Mouse (Mus musculus) kidney, postnatal 4 days (tissue): ENCODE data around the gene Nifk.
A peak's percentile ranks its signal among the peaks of the same experiment; 100 is the strongest.

Experiments
- DNase-seq, 2 experiments: peaks; one replicate each; pipeline ENCODE4 v3.0.0; 2021; ENCODE audit warnings: mixed read lengths in 2 of 2

Gene Nifk

DNA sequence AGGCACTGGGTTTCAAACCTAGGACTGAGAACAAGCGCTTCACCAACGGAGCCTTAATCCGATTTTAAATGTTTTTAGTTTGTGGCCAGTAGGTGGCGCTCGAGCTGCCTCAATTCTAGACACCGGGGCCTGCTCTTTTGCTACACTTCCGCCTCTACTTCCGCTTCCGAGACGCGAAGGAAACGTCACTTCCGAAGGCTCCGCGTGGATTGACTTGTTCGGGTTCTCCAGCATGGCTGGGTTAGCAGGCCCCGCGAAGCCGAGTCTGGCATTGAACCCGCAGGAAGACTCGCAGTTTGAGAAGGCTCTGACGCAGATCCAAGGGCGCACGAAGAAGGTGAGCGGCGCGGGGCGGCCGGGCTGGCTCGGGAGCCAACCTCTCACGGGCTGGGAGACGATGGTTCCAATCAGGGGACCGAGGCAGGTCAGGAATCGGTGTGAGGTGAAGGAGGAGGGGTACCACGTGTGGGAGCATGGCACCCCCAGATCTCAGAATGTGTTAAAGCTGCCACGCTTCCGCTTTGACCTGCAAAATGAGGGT, at the start of gene Nifk:
Gene Nifk (plus strand): TSS at position 179 of the 541 bp plus-strand sequence.
- DNase-seq, result peak; percentile 92 to 95

DNA sequence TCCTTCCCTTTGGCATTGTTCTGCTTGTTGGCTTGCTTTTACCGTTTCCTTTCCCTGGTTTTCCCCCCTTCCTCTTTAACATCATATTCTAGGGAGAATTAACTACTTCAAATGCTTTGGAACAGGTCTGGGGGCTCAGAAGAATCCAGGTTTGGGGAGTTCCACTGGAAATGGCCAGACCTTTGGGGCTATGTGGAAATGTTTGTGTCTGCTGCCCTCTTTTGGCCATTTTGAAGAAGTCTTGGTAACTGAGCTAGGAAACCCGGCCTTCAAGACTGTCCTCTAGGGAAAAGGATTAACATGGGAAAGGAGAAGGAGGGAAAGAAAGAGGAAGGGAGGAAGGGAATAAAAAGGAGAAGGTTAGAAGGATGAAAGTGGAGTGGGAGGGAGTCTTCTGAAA, 46.5 kb upstream of the Nifk start:
- peak in 1 of 2 experiments; percentile 15 for DNase-seq

DNA sequence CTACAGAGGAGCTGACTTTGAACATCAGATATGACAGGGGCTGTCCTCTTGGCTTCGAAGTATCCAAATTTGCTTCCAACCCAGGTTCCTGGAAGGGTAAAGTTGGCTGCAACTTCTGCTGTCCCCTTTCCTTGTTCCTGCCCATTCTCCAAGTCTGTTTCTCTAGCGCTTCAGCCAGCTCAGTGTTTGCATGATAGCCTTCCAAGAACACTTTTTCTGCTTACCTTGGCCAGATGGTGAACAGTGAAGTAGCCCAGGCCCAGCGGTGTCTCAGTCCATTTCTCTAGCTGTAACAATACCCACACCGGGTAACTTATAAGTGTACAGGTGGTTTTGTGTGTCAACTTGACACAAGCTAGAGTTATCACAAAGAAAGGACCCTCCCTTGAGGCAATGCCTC, 29.3 kb upstream of the Nifk start:
- no peak for DNase-seq

DNA sequence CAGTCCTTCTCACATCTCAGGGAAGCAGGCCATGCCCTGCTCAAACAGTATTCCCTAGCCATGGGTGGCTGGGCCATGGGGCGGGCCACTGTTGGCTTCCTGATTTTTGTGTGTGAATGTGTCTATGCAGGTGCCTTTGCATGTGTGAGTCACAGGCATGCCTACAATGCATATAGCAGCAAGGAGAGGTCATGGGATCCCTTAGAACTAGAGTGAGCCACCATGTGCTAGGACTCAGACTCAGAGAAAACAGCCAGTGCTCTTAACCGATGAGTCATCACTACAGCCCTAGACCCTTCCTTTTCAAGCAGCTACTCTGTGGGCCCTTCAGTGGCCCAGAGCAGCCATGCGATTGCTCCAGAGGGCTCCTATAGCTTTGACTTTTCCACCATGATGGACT, 27.4 kb upstream of the Nifk start:
- DNase-seq, result no peak

DNA sequence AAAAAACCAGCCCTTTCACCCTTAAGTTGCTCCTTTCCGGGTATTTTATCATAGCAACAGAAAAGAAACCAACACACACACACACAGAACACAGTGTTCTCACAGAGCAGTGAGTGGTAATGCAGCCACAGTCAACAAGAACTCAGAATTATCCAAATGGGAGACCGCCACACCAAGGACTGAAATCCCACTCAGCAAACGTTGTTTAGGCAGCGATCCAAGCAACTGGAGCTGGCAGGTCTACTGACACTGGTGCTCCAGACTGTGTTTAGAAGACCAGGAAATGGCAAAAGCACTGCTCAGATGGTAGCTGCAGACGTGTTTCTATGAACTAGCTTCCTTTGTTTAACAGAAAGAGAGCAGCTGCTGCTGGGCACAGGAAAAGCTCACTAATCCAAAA, 26.8 kb upstream of the Nifk start:
- no peak for DNase-seq

DNA sequence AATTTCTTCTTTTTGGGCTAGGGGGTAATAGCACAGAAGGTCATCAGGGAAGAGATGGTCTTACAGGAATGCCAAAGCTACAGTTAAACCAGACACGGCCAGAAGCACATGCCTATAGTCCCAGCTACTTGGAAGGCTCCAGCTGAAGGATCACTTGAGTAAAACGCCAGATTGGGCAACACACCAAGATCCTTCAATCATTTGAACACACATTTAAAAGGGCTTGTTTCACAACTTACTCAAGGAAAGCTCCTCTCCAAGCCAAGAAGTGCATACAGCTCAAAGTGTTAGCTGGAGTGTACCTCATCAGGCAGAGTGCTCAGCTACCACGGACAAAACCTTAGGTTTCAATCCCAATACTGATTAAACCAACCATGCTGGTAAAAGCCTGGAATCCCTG, 25.0 kb upstream of the Nifk start:
- no peak for DNase-seq

DNA sequence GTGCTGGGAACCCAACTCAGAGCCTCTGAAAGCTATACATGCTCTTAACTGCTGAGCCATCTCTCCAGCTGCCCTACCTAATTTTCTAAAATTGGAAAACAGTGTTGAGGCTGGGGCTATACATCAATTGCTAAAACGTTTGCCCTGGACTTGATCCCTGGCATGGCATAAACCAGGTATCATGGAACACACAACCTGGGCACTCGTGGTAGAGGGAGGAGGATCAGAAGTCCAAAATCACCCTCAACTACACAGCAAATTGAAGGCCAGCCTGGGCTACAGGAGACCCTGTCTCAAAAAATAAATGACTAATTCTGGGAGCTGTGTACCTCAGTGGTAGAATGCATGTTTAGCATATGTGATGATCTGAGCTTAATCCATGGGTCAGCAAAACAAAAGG, 23.9 kb upstream of the Nifk start:
- no peak for DNase-seq

DNA sequence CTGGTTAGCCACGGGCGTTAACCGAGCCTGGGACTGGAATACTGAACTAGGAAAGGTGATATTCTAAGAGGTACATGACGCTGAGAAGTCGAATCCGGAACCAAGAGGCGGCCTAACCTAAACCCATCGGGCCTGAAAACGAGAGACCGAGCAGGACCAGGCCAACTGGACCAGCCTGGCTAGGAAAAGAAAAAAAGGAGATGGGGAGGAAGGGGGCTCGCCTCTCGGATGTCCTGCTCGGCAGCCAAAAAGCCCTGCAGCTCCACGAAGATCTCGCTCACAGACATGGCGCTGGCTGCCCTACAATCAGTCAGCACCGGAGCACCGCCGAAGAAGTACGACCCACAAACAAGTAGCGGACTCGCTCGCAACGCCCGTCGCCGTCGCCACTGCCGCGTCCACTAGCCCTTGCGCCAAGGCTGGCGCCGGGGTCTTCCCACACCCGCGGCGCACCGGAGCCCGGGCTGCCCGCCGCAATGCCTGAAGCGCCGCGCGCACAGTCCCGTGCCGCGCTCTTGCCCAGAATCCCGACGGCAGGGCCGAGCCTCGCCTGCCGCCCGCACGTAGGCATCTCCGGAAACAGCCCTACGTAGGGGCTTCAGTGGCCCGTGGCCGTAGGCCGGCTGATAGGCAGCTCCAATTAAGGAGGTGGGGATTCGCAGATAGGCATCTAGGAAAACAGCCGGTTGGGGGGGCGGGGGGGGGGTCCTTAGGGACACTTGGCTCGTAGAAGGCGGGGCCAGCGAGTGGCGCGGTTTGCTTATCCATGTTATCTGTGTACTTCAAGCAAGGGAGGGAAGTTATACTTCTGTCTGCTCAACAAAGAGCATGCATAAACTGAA, 10.6 kb upstream of the Nifk start:
- DNase-seq, result peak; percentile 88 to 93

DNA sequence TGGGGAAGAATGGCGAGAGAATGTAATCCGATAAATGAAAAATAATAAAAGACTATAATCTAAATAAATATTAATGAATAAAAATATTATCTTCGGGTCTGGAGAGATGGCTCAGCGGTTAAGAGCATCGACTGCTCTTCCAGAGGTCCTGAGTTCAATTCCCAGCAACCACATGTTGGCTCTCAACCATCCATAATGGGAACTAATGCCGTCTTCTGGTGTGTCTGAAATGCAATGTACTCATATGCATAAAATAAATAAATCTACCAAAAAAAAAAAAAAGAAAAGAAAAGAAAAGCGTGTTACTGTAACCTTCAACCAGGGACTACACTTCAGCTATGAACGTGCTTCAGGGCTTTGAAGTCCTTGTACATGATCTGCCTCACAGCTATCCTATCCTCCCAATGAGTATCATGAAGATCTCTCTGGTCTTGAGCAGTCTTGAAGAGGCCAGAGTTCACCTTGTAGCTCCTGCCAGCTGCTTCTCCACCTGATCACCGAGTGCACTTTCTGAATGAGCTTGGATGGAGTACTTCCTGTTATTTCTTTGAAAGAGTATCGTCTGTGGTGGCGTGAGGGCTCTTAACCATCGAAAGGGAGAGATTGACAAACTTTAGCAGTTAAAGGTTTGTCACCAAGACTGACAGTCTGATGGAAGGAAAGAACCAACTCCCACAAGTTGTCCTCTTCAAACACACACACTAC, 9.9 kb upstream of the Nifk start, which contains the start of gene Tsn:
Gene Tsn (minus strand): TSS at position 118 of the 705 bp plus-strand sequence.
- no peak for DNase-seq

DNA sequence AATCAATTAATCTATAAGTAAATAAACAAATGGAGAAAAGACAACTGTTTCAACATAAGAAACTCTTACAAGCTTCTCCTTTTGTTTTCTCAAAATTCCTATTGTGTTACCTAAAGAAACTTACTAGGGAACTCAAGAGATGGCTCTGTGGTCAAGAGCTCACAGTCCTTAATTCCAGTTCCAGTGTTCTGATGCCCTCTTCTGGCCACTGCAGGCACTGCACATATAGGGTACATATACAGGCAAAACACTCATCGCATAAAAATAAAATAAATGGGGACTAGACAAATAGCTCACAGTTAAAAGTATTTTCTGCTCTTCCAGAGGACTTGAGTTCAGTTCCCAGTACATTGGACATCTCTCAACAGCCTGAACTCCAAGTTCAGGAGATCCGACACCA, 943 bp upstream of the Nifk start:
- DNase-seq, result peak; percentile 64 to 65

DNA sequence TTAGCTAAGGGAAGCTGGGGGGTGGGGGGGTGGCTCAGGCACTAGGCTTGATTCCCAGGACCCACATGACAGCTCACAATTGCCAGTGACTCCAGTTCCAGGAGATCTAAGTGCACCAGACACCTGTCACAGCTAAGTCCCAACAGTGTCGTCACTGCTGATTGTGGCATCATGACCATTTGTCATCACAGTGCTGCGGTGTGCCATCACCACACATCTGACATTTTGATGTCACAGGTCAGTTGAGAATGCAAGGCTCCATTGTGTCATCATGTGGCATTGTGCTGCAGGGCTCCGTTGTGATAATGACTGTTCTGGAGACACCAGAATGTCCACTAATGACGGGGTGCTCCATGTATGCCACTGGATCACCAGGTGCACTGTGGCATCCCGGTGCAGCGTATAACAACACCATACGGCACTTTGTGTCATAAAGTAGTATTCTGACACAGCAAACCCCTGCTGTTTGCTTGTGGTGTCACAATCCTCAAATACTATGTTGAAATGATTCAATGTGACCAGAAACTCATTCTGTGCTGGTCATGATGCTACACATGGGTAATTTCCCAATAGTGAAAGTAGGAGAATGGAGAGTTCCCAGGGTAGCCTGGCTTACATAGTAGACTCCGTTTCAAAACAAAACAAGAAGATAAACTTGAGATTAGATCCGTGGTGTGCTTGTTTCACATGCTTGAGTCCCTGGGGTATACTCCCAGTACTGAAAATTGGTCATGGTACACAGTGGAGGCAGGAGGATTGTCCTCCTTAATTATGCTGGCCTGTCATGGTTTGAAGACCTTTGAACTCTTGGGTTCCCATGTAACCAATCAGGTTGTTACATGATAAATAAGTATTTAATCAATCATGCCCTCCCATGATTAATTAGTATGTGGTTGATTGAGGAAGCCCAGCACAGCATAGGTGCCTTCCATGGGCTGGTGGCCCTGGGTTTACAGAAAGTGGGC, 13.4 kb downstream of the Nifk start:
- DNase-seq, result no peak

DNA sequence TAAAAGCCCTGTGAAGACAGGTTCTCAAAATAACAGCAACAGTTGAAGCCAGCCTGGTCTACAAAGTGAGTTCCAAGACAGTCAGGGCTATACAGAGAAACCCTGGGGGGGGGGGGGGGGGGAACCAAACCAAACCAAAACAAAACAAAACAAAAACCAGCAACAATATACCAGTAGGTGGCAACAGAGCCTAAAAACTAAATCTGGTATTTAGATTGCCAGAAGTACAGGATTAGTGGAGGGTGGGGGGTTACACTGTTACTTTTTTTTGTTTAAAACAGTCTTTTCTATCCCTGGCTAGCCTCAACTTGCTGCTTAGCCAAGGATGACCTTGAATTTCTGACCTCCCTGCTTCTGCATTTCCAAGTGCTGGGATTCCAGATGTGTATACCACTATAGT, 14.2 kb downstream of the Nifk start:
- no peak for DNase-seq

DNA sequence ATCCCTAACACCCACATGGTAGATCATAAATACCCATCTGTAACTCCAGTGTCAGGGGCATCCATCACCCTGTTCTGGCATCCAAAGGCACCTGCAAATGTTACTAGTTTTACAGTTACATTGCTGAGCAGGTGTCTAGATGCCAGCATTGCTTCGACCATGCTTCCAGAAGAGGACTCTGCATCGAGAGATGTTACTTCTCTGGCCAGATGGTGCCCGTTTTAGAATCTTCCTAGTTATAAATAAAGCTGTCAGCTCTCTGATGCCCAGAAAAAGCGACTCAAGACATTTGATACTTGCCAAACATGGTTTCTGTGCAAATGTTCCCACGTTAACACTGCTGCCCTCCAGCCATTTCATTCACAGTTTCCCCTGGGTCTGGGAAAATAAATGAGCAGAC, 16.3 kb downstream of the Nifk start:
- no peak for DNase-seq

DNA sequence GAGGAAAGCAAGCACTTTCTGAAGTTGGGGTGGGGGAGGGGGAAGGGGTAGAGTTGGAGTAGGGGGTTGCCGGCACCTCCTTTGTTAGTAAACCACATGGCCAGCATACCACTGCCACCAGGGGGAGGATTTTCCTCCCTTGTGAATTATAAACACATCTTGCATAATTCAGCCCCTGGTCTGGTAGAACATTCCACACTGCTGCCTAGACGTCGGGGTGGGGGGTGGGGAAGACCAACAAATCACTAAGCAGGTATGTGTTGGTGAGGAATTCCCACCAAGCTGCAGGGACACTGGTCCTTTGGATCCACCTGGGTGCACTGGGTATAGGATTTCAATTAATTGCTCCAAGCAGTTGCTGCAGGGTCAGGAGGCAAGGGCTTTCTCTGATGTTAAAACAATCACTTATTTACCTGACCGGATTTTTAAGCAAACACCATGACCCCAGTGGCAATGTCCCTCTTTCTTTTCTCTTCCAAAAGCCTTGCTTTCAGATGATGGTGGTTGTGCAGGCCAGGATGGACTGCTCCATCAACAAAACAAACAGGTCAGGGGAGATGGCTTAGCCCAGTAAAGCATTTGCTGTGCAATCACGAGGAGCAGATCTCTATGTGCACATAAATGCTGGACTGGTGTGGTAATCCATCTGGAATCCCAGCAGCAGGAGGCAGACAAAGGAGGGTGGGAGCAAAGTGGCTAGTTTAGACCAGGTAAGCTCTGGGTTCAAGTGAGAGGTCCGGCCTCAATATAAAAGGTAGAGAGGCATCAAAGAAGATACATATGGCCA, 22.2 kb downstream of the Nifk start:
- peak; percentile 44 to 68 for DNase-seq

DNA sequence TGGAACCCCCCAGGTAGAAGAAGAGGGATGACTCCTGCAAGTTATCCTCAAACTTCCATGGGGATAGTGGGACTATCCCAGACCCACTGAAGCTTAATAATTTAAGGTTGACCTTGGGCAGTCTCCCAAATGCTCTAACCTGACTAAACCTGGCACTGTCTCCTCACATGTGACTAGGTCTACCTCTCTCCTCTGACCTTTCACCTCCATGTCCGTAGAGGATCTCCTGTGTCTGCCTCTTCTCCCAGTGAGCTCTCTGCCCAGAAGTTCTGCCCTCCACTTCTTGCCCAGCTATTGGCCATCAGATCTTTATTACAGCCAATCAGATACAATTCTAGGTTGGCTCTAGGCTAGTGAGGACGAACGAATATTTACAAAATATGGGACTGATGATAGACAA, 28.3 kb downstream of the Nifk start:
- no peak for DNase-seq

DNA sequence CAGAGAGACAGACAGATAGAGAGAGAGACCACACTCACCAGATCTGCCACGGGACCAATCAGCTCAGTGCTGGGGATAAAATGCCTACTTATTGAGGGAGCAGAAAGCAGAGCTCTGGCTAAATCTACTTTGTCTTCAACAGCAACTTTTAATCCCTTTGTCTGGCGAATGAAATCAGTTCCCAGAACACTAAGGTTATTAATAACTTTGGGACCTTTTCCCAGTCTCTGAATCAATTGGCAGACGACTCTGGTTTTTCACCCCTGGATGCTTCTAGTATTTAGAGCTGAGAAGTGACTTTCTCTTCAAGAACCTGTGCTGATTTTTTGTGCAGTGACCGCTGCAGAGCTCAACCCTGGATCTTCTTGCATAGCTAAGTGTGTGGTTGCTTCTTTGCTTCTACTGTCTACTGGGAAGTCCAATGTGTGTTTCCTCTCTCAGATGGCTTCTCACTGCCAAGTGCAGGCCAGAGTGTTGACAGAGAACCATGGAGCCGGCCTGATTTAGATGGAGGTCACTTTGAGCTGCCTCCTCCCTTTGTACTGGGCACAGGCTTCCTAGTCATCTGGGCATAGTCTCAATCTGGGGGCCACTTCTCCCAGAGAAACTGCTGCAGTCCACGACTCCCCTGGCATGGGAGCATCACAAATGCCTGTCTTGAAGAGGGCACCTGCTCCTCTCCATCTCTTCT, 37.6 kb downstream of the Nifk start:
- DNase-seq, result no peak

DNA sequence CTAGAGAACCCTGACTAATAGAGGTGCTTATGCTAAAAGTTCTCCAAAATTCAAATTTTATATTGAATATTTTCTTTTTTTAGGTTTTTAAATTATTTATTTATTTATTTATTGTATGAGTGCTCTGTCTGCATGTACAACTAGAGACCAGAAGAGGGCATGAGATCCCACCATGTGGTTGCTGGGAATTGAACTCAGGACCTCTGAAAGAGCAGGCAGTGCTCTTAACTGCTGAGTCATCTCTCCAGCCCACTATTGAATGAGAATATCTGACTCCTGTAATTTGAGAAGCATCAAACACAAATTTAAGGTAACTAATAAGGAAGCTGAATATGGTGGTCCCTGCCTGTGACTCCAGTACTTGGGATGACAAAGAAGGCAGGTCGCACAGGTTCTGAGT, 46.3 kb downstream of the Nifk start:
- DNase-seq, result peak in 1 of 2 experiments; percentile 13

DNA sequence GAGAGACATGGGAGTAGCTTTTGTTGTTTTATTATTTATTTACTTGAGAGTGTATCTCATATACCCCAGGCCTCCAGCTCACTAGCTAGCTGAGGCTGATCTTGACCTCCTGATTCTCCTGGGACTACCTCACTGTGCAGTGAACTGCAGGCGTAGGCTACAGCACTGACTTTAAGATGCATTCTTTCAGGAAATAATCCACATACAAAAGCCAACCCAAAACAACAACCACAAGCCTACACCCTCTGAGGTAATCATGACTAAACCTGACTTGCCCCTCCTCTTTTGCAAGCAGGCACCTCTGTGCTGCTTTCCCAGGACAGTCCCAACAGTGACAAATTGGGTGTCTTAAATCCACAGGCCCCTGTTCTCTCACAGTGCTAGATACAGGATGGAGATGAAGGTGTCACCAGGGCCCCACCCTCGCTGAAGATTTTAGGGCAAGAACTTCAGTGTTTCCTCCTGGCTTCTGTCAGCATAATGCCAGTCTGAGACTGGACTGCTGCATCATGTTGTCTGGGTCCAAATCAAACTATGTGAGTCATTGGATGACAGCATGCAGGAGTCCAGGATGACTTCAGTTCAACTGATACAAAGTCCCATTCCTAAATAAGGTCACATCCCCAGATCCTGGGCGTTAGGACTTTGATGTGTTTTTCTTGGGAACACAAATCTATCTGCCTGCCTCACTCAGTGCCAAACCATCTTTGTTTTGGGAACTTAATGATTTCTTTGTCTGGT, 47.3 kb downstream of the Nifk start:
- no peak for DNase-seq

DNA sequence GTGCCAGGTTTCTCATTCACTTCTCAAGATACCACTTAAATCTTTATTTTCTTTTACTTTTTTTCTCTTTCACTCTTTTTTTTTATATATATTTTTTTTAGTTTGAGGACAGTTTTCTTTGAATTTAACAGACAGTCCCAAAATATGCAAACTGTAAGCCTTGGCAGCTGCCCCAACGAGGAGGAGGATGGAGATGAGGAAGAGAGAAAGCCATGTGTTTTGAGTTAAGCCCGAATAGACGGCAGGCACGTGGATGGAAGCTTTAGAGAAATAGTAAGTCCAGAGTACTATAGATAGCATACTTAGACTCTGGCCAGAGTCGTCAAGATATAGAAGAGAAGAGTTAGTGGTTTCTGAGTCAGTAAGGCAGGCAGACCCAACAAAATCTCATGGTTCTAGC, 56.1 kb downstream of the Nifk start:
- DNase-seq, result no peak

DNA sequence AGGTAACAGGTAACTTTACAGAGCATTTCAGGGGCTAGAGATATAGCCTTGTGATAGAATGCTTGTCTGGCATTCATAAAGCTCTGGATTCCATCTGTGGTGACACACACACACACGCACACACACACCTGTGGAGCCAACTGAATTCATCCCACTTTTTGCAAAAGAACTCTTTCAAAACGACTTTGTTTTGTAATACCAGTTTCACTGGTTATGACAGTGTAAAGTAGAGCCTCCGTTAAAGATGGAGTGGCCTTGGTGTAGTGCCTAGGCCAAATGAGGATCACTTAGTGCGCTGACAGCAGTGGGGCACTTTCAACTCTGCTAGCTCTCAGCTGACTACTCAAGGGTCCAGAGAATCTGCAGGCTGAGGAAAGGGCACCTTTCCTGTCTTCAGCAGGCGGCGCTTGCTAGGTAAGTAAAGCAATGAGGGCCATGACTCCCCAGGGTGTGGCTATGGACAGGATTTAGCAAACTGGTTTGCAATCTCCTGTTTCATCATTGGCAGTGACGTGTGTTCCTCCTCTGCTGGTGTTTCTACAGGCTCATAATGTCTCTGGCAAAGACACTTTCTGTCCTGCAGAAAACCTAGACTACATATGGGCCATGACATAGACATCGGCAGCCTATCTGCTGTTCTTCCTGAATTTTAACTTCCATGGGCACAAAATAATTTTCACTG, 58.6 kb downstream of the Nifk start:
- no peak for DNase-seq
